ENCODE assay signal across 10 mouse cellular contexts in the genomic region with DNA sequence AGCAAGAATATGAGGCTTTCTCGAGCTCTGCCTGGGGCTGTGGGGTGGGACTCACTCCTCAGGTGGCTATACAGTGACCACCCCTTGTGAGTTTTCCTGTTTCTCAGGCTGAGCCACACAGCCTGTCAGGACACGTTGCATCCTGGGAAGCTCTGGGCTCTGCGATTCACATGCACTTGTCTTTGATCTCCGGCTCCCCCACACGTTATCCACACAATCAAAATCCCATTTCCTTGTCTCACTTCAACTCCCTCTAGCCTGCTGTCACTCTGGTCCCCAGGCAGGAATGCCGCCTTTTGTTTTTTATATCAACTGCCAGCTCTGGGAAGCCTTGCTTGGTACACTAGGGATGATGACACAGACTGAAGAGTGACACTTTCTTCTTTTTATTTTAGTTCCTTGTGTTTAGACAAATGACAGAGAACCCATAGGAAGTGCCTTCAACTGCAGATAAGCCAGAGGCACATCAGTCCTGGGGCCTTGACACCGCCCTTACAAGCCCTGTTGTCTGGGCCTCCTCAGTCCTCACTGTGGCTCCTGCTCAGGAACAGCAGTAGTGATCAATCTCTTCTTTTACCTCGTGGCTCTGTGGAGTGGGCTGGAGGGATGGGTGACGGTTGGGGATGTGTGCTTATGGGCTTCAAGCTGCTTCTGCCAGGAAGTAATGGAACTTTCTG.
A peak's percentile ranks its signal among the peaks of the same experiment; 100 is the strongest.
DNase-seq lines count a peak whose midpoint lies in the region; TF ChIP-seq lines count a peak whose summit lies in the region.
"Had no signal": no experiment of that assay in that cellular context is flagged by ENCODE, and none has a peak within 500 bp of the region (broad histone marks: within the 10 kb centered on the region; RNA-seq: fewer than 3 reads in every experiment).

No protein-coding gene starts in this region.

- no peak for TF ChIP-seq RAD21 in CH12.LX (IDR thresholded peaks at IDR 0.05; ENCODE audit: low read depth, low read length)

- WGBS in kidney, adult 2 months, result 42% methylated on average over 9 of the region's 9 CpGs
- 45% methylated on average over 9 of the region's 9 CpGs for WGBS in bone marrow, adult 2 months

- in situ Hi-C loops in CH12.LX (cut with MboI; ENCODE audit: low pct_ligation_motif_present, low pct_unique_long_range_greater_than_20kb, low sequenced_read_pairs), result no loop called here

- no peak overlapping the region for H3K4me2 ChIP-seq in CH12.LX (ENCODE audit: insufficient read depth, low read depth, poor library complexity, severe bottlenecking)
- H3K4me2 ChIP-seq: embryonic facial prominence, embryonic 12.5 days had no signal

- peak; percentile 27 for DNase-seq in kidney, adult 2 months
- no peak for DNase-seq in kidney, adult 11 months
- DNase-seq in CH12.LX (ENCODE audit: extremely low read depth), result no peak
- peak; percentile 53 to 72 for DNase-seq in lung, postnatal 4 days
- DNase-seq in cerebellum, postnatal 4 days (ENCODE audit: low spot score in 2 of 2), result no peak
- no peak for DNase-seq in left cerebral cortex, adult 18-20 months (ENCODE audit: low spot score in 2 of 2)
- DNase-seq: adrenal gland, postnatal 25 days; spleen, adult 18-20 months had no signal

- no peak overlapping the region for H3K4me3 ChIP-seq in kidney, adult 2 months (ENCODE audit: insufficient read depth, low read depth, low read length)
- no peak overlapping the region for H3K4me3 ChIP-seq in CH12.LX (replicated peaks in 1 of 3; ENCODE audit: low read depth in 2 of 3, low read length in 2 of 3, poor library complexity in 1 of 3)
- no peak overlapping the region for H3K4me3 ChIP-seq in bone marrow, adult 2 months (replicated peaks; ENCODE audit: control insufficient read depth, low read depth, low read length)
- H3K4me3 ChIP-seq: embryonic facial prominence, embryonic 12.5 days had no signal

- H3K9ac ChIP-seq in CH12.LX (ENCODE audit: insufficient read depth, low read depth), result no peak overlapping the region
- H3K9ac ChIP-seq: embryonic facial prominence, embryonic 12.5 days had no signal

- TF ChIP-seq POLR2A in kidney, adult 2 months (IDR thresholded peaks at IDR 0.05; ENCODE audit: low read depth, low read length), result no peak
- TF ChIP-seq POLR2A in CH12.LX (IDR thresholded peaks at IDR 0.05; ENCODE audit: low read depth, low read length), result no peak
- TF ChIP-seq POLR2A in bone marrow, adult 2 months (IDR thresholded peaks at IDR 0.05; ENCODE audit: borderline replicate concordance, control insufficient read depth, low read depth, low read length), result no peak

- H3K27ac ChIP-seq in kidney, adult 2 months (ENCODE audit: insufficient read depth, low read depth, low read length), result no peak overlapping the region
- H3K27ac ChIP-seq in CH12.LX (ENCODE audit: insufficient read depth, low read depth), result no peak overlapping the region
- H3K27ac ChIP-seq in bone marrow, adult 2 months (ENCODE audit: control insufficient read depth, insufficient read depth, low read depth, low read length, poor library complexity), result peak overlapping the region; percentile 60
- H3K27ac ChIP-seq: embryonic facial prominence, embryonic 12.5 days had no signal

- H3K27me3 ChIP-seq in kidney, adult 2 months (replicated peaks; ENCODE audit: control insufficient read depth, insufficient read depth, low read length), result no peaks in the 10 kb centered on the region
- no peaks in the 10 kb centered on the region for H3K27me3 ChIP-seq in CH12.LX (replicated peaks)
- H3K27me3 ChIP-seq: embryonic facial prominence, embryonic 12.5 days had no signal

- dilution Hi-C loops in CH12.LX (cut with MboI; ENCODE audit: extremely low pct_ligation_motif_present, extremely low pct_unique_long_range_greater_than_20kb, low sequenced_read_pairs), result no loop called here

- TF ChIP-seq EP300 in CH12.LX (IDR thresholded peaks at IDR 0.05; ENCODE audit: low read length), result no peak

- H3K4me1 ChIP-seq in kidney, adult 2 months (ENCODE audit: control insufficient read depth, insufficient read depth, low read length), result peaks cover 2% of the 10 kb centered on the region; the same call in 1 of the 2 replicates
- H3K4me1 ChIP-seq in CH12.LX (ENCODE audit: control insufficient read depth in 1 of 2, insufficient read depth in 2 of 2), result peaks cover 32 to 48% of the 10 kb centered on the region in 2 experiments
- H3K4me1 ChIP-seq in bone marrow, adult 2 months (ENCODE audit: control insufficient read depth, insufficient read depth, low read length), result peaks cover 11% of the 10 kb centered on the region; the same call in 1 of the 2 replicates
- H3K4me1 ChIP-seq: embryonic facial prominence, embryonic 12.5 days had no signal

- no peaks in the 10 kb centered on the region for H3K9me3 ChIP-seq in CH12.LX (replicated peaks; ENCODE audit: low read length)
- H3K9me3 ChIP-seq: embryonic facial prominence, embryonic 12.5 days had no signal

- TF ChIP-seq CTCF in kidney, adult 2 months (conservative IDR thresholded peaks at IDR 0.05; ENCODE audit: insufficient read depth, insufficient read length, low read depth, low read length), result no peak
- no peak for TF ChIP-seq CTCF in CH12.LX (conservative IDR thresholded peaks at IDR 0.05 in 1 of 2, IDR thresholded peaks at IDR 0.05 in 1 of 2; ENCODE audit: low read depth in 2 of 2, low read length in 2 of 2)
- TF ChIP-seq CTCF in bone marrow, adult 2 months (IDR thresholded peaks at IDR 0.05; ENCODE audit: control insufficient read depth, insufficient read depth, low read length), result no peak

- H3K36me3 ChIP-seq in kidney, adult 2 months (ENCODE audit: control insufficient read depth, insufficient read depth, low read length), result no peaks in the 10 kb centered on the region
- no peaks in the 10 kb centered on the region for H3K36me3 ChIP-seq in CH12.LX (replicated peaks in 1 of 2; ENCODE audit: control insufficient read depth in 1 of 2, insufficient read depth in 1 of 2, low read length in 1 of 2)
- H3K36me3 ChIP-seq: embryonic facial prominence, embryonic 12.5 days had no signal

- H3K79me2 ChIP-seq in CH12.LX (replicated peaks; ENCODE audit: control insufficient read depth, extremely low read depth, insufficient read depth, poor library complexity, severe bottlenecking), result no peaks in the 10 kb centered on the region

TF ChIP-seq in CH12.LX, 34 proteins besides CTCF, POLR2A, EP300 and RAD21:
- no peak for TF ChIP-seq HCFC1 (IDR thresholded peaks at IDR 0.05; ENCODE audit: low read depth, low read length)
- TF ChIP-seq MAX (IDR thresholded peaks at IDR 0.05; ENCODE audit: low read length), result peak; percentile 46
- 0 out of 2 replicates have a peak, but pooled peaks have one; percentile 20 for TF ChIP-seq MYC (IDR thresholded peaks at IDR 0.05; ENCODE audit: low read depth, low read length)
- TF ChIP-seq ZC3H11A (IDR thresholded peaks at IDR 0.05; ENCODE audit: low read depth, low read length), result no peak
- TF ChIP-seq CHD2 (IDR thresholded peaks at IDR 0.05; ENCODE audit: low read length), result no peak; the same call in 1 of the 2 replicates
- no peak for TF ChIP-seq RCOR1 (conservative IDR thresholded peaks at IDR 0.05; ENCODE audit: low read depth, low read length)

Comparison
In these comparisons a context has a peak if more than half of its experiments do, and no peak if none do; other contexts are left out.
1. DNase-seq: peak in kidney, adult 2 months (single experiment) and lung, postnatal 4 days (2 of 2); none in kidney, adult 11 months (single experiment), CH12.LX (single experiment), cerebellum, postnatal 4 days (0 of 2) and left cerebral cortex, adult 18-20 months (0 of 2).